ENCODE assay signal across 24 mouse cellular contexts in genomic region chr1:184857216-184857615, GRCm38 (mm10). TPM values are rescaled to one million over a fixed set of nuclear protein-coding genes. Genes with fewer than 3 reads are reported as not detected.
DNase-seq lines count a peak whose midpoint lies in the region; ATAC-seq and TF ChIP-seq lines count a peak whose summit lies in the region.
"Had no signal": no experiment of that assay in that cellular context is flagged by ENCODE, and none has a peak within 500 bp of the region (broad histone marks: within the 10 kb centered on the region; RNA-seq: fewer than 3 reads in every experiment).

No protein-coding gene starts in this region.

- no peak for TF ChIP-seq CTCF in left cerebral cortex, adult 2 months (IDR thresholded peaks at IDR 0.05)

- DNase-seq in frontal cortex, postnatal 10 days (ENCODE audit: low spot score in 2 of 2) = no peak
- DNase-seq in left cerebral cortex, adult 2 months (ENCODE audit: extremely low spot score in 1 of 2, low spot score in 2 of 2) = peak; percentile 22 to 46
- no peak for DNase-seq in left cerebral cortex, postnatal 10 days (ENCODE audit: extremely low spot score in 1 of 2, low spot score in 2 of 2)
- peak; percentile 45 to 58 for DNase-seq in right cerebral cortex, adult 2 months (ENCODE audit: low spot score in 2 of 2)
- DNase-seq in right cerebral cortex, postnatal 14 days = no peak
- DNase-seq in neural tube, embryonic 10.5 days (ENCODE audit: extremely low spot score, low spot score) = no peak
- DNase-seq: adrenal gland, adult 8-10 months; adrenal gland, postnatal 36 days; B cell, adult 2 months; cerebellum, adult 11 months; cerebellum, adult 8-10 months; cerebellum, postnatal 14 days; gastrocnemius, postnatal 10 days; heart, adult 2 months; heart, postnatal 14 days had no signal

- H3K27ac ChIP-seq in left cerebral cortex, adult 2 months = no peak overlapping the region; the same call in 1 of the 2 replicates
- H3K27ac ChIP-seq: embryonic facial prominence, embryonic 12.5 days; forebrain, embryonic 15.5 days; heart, adult 2 months; heart, embryonic 15.5 days; hindbrain, embryonic 13.5 days had no signal

- ATAC-seq in frontal cortex, adult (ENCODE audit: low TSS enrichment) = peak; percentile 65
- ATAC-seq: CD4-positive, CD25-positive, alpha-beta regulatory T cell, adult 4 months; forebrain, embryonic 15.5 days had no signal

- intact Hi-C loops in left cerebral cortex, adult 2 months (cut with DNase I) = loop anchor here (1.0 kb wide), 1 partner anchor 20 kb away; no protein-coding TSS in a partner anchor
- intact Hi-C loops in left cerebral cortex, postnatal 10 days (cut with DNase I) = loop anchor here (10.0 kb wide), 1 partner anchor 338 kb away; no protein-coding TSS in a partner anchor

- H3K4me3 ChIP-seq in left cerebral cortex, adult 2 months = no peak overlapping the region
- H3K4me3 ChIP-seq: embryonic facial prominence, embryonic 12.5 days; forebrain, embryonic 15.5 days; heart, adult 2 months; heart, embryonic 15.5 days; hindbrain, embryonic 13.5 days had no signal

RNA-seq across cellular contexts. Expression of gene Marc2, which starts 11.0 kb away (rescaled TPM):
- 100 to 1,000 TPM; 167 to 177 TPM for total RNA-seq in left cerebral cortex, adult 2 months (2021)
- total RNA-seq in left cerebral cortex, postnatal 10 days (2021) = 10 to 100 TPM; 96.8 to 98.6 TPM

RNA-seq across cellular contexts. Expression of gene C130074G19Rik, which starts 25.8 kb away (rescaled TPM):
- total RNA-seq in left cerebral cortex, adult 2 months (2021) = 10 to 100 TPM; 37.6 to 46.2 TPM
- total RNA-seq in left cerebral cortex, postnatal 10 days (2021) = 10 to 100 TPM; 13.3 to 15.0 TPM
- total RNA-seq: common myeloid progenitor, adult 5-6 weeks; G1E had no signal

RNA-seq across cellular contexts. Expression of gene Marc1, which starts 46.1 kb away (rescaled TPM):
- total RNA-seq in left cerebral cortex, adult 2 months (2021) = under 1 TPM in 1 of 2 experiments, not detected in 1; 0.26 TPM
- total RNA-seq in left cerebral cortex, postnatal 10 days (2021) = not detected
- total RNA-seq: common myeloid progenitor, adult 5-6 weeks; G1E; heart, adult 2 months; heart, postnatal 14 days; hematopoietic stem cell, adult 5-6 weeks had no signal

Comparison
In these comparisons a context has a peak if more than half of its experiments do, and no peak if none do; other contexts are left out.
1. DNase-seq: peak in left cerebral cortex, adult 2 months (2 of 2) and right cerebral cortex, adult 2 months (2 of 2); none in frontal cortex, postnatal 10 days (0 of 2), left cerebral cortex, postnatal 10 days (0 of 2), right cerebral cortex, postnatal 14 days (single experiment) and neural tube, embryonic 10.5 days (single experiment).